Mouse (Mus musculus) megakaryocyte, embryonic 14.5 days (primary cell): ENCODE results near the gene Psmc3ip. TPM values are rescaled to one million over a fixed set of nuclear protein-coding genes. Genes with fewer than 3 reads are reported as not detected.
A peak's percentile ranks its signal among the peaks of the same experiment; 100 is the strongest.

Experiments used
- H3K27me3 ChIP-seq: replicated peaks from 2 replicates; pipeline ENCODE3; 2012; ENCODE audit warnings: inconsistent platforms
- H3K36me3 ChIP-seq: replicated peaks from 2 replicates; pipeline ENCODE3; 2012; ENCODE audit warnings: low read length, inconsistent platforms, mixed read lengths
- H3K4me1 ChIP-seq: 2 replicates; pipeline ENCODE4 v1.6.1; 2012; ENCODE audit warnings: inconsistent platforms
- H3K4me3 ChIP-seq: replicated peaks from 2 replicates; pipeline ENCODE3; 2012; ENCODE audit warnings: moderate library complexity, mild to moderate bottlenecking, inconsistent platforms
- H3K9me3 ChIP-seq: 2 replicates; pipeline ENCODE4 v1.6.1; 2012; ENCODE audit warnings: inconsistent platforms
- FLI1 ChIP-seq: IDR thresholded peaks from 2 replicates; pipeline ENCODE4 v1.6.1; 2012; ENCODE audit warnings: low read length, inconsistent platforms, mixed read lengths
- GATA1 ChIP-seq: IDR thresholded peaks from 3 replicates; pipeline ENCODE4 v1.6.1; 2012; ENCODE audit warnings: mixed read lengths, low read length, inconsistent platforms, borderline replicate concordance
- polyA plus RNA-seq: library from polyadenylated mRNA; stranded (reverse); fragments of >175 nt; gene quantifications from 2 replicates; pipeline ENCODE4 v1.2.3, GENCODE M21; 2012; ENCODE audit warnings: low replicate concordance; ENCODE audit not compliant: insufficient read depth

Gene Psmc3ip
- polyA plus RNA-seq = 10.4 TPM in 1 of 2 replicates, not detected in the other

DNA sequence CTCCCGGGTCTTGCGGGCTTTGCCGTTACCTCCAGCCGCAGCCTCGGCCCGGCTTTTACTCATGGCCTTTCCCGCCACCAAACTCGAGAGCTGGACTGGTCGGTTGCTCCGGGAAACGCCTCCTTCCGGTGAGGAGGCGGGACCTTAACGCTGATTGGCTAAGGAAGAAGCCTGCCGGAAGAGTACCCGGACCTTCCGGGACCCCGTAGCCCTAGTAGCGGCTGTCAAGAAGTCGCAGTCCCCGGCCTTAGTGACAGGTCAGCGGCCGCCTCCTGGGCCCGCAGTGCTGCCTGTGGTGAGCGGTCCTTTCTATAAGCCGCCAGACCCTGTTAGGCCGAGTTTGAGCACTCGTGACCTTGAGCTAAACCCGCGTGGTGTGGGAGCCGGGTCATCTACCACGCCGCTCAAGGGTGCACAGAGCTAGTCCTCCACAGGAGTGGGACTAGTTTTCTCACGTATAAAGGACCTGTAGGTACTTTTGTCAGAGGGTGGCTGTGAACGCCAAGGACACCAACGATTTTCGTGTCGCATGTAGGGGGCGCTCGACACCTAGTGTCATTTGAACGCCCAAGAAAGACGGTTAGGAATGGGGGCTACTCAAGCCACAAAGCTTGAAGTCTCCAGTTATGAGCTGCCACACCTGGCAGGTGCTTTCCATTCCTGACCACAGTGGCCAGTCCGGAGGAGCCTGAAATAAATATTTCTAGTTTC lies at the start of gene Psmc3ip:
TSS of gene Psmc3ip (minus strand) at position 123 of the 711 bp plus-strand sequence.
- peaks cover 81% of the 10 kb centered on the region for H3K36me3 ChIP-seq
- H3K27me3 ChIP-seq = no peaks in the 10 kb centered on the region
- peak; percentile 90; the same call in 1 of the 2 replicates for TF ChIP-seq FLI1
- no peak for TF ChIP-seq GATA1
- peak within 1 kb of the TSS; percentile 97 for H3K4me3 ChIP-seq
- peaks cover 34% of the 10 kb centered on the region for H3K4me1 ChIP-seq
- no peaks in the 10 kb centered on the region for H3K9me3 ChIP-seq

- peaks cover 19% of the 10 kb centered on the region for H3K4me1 ChIP-seq
Measured at GRCm38 (mm10) chr11:101143338-101144225, 48.3 kb upstream of the Psmc3ip start.

GRCm38 (mm10) chr11:101142215-101142967 lies 47.2 kb upstream of the Psmc3ip start:
- TF ChIP-seq GATA1 = no peak
- TF ChIP-seq FLI1 = no peak
- Histone ChIP-seq H3K27me3 (peaks cover 41% of the 10 kb centered on the region), H3K4me1 (peaks cover 22% of the 10 kb centered on the region), H3K4me3 (no peak overlapping the region), H3K9me3 (no peaks in the 10 kb centered on the region), H3K36me3 (no peaks in the 10 kb centered on the region)

More at GRCm38 (mm10) chr11:101143338-101144225, 48.3 kb upstream of the Psmc3ip start:
- TF ChIP-seq FLI1 = no peak
- no peak for TF ChIP-seq GATA1
- no peaks in the 10 kb centered on the region for H3K36me3 ChIP-seq
- H3K9me3 ChIP-seq = no peaks in the 10 kb centered on the region
- peaks cover 40% of the 10 kb centered on the region for H3K27me3 ChIP-seq
- peak overlapping the region; percentile 88 for H3K4me3 ChIP-seq

DNA sequence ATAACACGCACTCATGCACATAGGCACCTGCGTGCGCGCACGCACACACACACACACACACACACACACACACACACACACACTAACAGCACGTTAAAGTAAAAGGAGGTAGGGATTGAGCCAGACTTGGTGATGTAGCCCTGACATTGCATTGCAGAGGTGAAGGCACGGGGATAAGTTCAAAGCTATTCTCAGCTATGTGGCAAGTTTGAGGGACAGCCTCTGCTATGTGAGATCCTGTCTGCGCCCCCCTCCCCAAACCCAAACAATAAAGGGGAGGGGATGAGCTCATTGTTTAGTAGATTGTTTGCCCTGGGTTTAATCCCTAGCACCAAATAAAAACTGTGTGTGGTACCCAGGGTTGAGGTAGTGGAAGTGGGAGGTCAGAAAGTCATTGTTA lies 45.9 kb upstream of the Psmc3ip start:
- TF ChIP-seq GATA1 (no peak), FLI1 (no peak)
- H3K4me3 ChIP-seq = no peak overlapping the region
- no peaks in the 10 kb centered on the region for H3K9me3 ChIP-seq
- peaks cover 44% of the 10 kb centered on the region for H3K27me3 ChIP-seq
- H3K36me3 ChIP-seq = no peaks in the 10 kb centered on the region
- H3K4me1 ChIP-seq = peaks cover 20% of the 10 kb centered on the region

DNA sequence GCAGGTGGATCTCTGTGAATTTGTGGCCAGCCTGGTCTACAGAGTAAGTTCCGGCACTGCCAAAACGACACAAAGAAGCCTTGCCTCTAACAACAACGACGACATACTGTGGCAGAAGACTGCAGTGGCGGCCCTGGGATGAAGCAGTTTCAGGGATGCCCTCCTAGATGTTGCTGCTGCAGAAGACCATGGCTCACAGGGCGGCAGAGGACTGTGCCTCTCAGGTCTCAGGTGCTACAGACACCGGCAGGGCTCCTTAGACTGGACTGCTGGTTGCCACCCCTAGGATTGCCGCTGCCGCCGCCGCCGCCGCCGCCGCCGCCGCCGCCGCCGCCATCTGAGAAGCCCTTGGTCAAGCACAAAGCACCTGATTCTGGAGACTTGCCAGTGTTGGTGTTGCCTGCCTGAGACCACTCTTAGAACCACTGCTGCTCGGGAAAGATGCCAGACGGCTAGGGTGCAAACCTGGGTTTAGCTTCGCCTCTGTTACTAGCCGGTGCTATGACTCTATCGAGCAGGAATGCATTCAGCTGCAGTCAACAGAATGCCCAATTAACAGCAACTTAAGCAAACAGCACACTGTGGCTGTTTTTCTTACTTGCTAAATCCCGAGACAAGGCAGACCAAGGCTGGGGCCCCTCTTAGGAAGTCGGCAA lies 45.1 kb upstream of the Psmc3ip start:
- Histone ChIP-seq H3K4me1 (peaks cover 20% of the 10 kb centered on the region), H3K4me3 (peak overlapping the region; percentile 28), H3K27me3 (peaks cover 46% of the 10 kb centered on the region), H3K9me3 (no peaks in the 10 kb centered on the region), H3K36me3 (no peaks in the 10 kb centered on the region)
- TF ChIP-seq FLI1 (no peak), GATA1 (no peak)

GRCm38 (mm10) chr11:101138536-101139181 lies 43.4 kb upstream of the Psmc3ip start:
- peaks cover 56% of the 10 kb centered on the region for H3K27me3 ChIP-seq
- H3K9me3 ChIP-seq = no peaks in the 10 kb centered on the region
- TF ChIP-seq GATA1 = no peak
- TF ChIP-seq FLI1 = no peak
- H3K36me3 ChIP-seq = no peaks in the 10 kb centered on the region
- H3K4me3 ChIP-seq = peak overlapping the region; percentile 31
- peaks cover 16% of the 10 kb centered on the region for H3K4me1 ChIP-seq

DNA sequence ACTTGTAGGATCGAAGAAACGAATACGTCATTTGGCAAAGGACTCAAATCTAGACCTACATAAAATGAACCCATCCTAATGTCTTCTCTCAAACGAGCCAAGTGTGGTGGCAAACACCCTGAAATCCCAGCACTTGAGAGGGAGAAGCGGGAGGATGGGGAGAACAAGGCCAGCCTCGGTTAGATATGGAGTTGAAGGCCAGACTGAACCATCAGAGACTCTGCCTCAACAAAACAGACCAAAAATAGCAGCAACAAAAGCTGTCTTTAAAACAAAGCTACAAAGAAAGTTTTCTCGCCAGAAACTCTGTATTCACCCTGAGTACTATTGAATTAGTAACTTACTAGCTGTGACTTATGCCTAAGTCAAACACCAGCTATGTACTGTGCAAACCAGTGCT lies 41.8 kb upstream of the Psmc3ip start:
- Histone ChIP-seq H3K4me3 (no peak overlapping the region), H3K36me3 (no peaks in the 10 kb centered on the region), H3K9me3 (no peaks in the 10 kb centered on the region), H3K27me3 (peaks cover 55% of the 10 kb centered on the region), H3K4me1 (peaks cover 20% of the 10 kb centered on the region)
- TF ChIP-seq GATA1 = no peak
- no peak for TF ChIP-seq FLI1

DNA sequence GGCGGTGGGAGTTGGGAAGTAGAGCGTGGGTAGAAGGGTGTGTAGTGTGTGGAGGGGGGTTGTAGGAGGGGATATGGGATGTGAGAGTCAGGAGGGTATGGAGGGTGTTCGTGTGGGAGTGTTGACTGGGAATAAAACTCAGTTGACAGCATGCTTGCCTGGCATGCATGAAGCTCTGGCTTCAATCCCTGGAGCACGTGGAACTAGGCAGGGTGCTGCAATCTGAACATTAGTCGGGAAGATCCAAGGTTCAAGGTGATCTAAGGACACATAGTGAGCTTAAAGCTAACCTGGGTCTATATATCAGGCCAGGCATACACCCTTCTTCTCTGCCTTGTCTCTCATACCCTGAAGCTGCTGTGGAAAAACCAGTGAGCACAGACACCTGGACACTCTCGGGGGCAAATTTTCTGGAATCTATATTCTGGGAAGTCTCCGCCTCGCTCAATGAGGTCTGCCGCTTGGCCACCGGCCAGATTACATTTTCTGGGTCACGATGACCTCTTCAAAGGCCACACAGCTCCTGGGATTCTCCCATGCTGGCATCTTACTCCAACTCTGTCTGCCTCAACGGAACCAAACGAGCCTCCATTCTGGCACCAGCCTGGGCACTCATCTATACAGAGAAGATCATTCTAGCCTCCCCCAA lies 39.1 kb upstream of the Psmc3ip start:
- H3K36me3 ChIP-seq = no peaks in the 10 kb centered on the region
- TF ChIP-seq GATA1 = no peak
- no peak for TF ChIP-seq FLI1
- peaks cover 37% of the 10 kb centered on the region for H3K27me3 ChIP-seq
- peaks cover 33% of the 10 kb centered on the region for H3K4me1 ChIP-seq
- peaks cover 3% of the 10 kb centered on the region; the same call in 1 of the 2 replicates for H3K9me3 ChIP-seq
- no peak overlapping the region for H3K4me3 ChIP-seq
